Mouse (Mus musculus): ENCODE measurements at regions not wholly inside any gene's neighbourhood (a gene's known extent, or its start where the extent isn't known, plus 50 kb on each side); places are given as distances from the start of the nearest gene placed in this dataset.
"Not testable (repeated sequence)": the region's sequence is repeated elsewhere in the genome, so short reads cannot be mapped to it uniquely, and the experiment has no call there.

DNA sequence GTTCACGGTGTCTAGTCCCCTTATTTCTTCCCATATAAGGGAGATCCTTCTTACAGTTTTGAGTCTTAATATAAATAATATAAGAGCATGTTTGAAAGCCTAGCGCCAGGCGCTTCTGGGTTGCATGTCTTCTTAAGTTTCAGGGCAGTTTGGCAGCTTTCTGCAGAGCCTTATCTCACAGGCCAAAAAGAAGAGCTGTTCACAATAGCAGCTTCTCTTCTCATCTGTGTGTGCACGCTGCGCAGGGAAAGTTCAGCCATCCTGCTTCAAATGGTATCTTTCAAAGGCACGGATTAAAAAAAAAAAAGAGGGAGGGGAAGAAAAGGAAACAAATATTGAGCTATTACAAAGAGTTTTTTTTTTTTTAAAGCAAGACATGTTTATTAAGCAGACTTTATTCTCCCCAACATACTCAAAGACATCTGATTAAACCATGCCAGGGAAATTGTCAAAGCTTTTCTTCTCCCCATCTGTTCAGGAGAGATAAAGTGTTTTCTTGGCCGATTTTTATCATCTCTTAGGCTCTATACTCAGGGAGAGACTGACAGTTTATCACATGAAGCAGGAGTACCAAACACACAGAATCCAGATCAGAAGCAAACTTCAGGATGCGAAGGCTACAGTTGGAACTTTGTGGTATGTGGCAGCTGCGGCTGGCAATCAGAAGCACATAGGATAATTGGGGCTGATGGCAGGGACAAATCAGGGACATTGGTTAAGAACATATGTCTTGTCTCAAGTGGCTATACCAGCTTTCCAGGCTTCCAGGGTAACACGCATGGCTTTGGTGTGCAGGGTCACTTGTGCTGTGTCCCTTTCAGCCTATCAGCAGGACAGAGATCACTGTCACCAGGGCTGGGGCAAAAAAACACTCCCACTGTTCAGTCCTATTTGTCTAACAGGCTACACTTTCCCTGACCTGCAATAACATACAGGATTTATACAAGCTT lies 206.9 kb upstream of the Pfkp start:
- no peak for DNase-seq (ENCODE audit: low spot score in 2 of 2)

DNA sequence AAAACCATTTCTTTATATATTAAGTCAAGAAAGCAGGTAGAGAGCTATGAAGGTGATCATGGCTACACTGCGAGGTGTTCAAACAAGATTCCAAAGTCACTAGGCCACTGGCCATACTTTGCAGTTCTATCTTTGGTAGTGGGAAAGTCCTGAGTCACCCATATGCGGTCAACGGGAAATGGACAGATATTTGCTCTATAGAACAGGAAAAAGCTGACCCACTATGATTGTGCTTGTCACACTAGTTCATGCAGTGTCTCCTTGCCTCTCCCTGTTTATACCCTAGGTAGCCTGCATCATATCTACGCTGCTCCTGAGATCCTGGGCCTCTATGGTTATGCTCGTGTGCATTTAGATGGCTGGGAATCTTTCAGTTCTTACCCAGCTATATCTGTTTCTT lies 188.9 kb upstream of the Pfkp start:
- no peak for DNase-seq (ENCODE audit: low spot score in 2 of 2)

DNA sequence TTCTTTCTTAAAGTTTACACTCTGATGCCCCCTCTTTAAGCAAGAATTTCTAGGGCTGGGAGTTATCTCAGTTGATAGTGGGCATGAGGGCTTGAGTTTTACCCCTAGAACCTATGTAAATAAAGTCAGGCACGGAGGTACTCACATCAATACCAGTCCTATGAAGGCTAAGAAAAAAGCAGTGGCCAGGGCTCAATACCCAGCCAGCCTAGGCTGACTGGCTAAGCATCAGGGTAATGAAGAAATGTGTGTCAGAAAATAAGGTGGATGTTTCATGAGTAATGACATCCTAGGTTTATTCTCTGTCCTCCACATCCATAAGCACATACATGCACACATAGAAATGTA lies 188.5 kb upstream of the Pfkp start:
- DNase-seq (ENCODE audit: low spot score in 2 of 2), result no peak

DNA sequence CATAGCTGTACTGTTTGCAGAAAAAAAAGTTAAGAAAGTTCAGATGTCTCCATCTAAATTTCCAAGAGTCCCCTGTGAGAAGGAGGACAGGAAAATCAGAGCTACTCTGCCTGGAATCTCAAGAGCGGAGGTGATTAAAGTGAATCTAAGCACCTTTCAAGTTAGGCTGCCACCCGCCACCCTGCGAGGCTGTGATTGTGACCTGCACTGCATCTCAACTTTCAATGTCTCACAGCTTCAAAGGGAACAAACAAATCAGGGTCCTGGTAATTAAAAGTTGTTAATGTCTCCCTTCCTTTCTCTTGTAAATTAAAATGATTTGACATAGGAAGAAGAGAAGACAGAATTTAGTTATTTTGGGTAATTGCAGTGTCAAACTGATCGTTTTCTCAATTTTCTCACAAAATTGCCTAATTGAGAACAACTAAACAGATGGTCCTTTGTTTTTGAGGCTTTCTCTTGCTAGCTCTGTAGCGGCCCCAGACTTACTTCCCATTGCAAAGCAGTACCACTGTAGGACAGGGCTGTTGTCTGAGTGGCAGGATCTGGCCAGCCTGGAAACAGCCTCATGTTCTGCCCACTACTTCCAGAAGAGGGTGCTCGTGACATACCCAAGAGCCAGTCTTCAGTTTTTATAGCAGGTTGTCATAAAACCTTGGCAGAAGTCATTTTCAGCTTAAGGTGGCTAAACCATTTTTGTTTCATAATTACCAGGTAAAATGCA lies 187.9 kb upstream of the Pfkp start:
- peak; percentile 27 to 65 for DNase-seq (ENCODE audit: low spot score in 2 of 2)

DNA sequence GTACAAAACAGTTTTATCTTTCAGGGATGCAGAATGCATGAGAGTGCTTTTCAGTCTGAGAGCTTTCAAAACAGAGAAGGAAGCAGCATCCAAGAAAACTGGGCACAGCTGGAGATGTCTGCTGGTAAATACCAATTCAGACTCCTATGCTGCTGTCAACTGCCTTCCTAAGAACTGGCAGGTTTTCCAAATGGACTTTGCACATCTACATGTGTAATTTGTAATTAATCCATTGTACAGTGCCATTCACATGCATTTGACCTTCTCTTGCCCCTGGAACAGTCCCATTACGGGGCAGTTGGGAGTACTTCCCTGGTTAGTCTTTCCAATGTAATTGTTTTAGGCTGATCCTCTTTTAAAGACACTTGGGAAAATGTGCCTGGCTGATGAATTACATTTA lies 181.3 kb upstream of the Pfkp start:
- no peak for DNase-seq (ENCODE audit: low spot score in 2 of 2)

DNA sequence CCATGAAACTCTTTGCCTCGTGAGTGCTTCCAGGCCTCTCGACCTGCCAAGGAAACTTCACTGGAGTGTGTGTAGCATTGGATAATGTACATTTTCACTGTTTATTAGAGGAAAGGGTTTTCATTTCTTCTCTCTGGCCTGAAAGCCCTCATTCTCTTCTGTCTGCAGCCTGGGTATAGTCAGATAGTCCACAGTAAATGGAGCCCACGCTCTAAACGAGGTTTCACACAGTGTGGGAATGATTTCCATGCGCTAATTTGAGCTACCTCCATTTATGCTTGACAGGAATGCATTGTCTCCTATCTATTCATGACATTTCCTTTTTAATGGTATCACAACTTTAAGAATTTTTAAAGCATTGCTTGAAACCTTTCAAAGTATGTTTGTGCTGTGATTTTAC lies 180.8 kb upstream of the Pfkp start:
- DNase-seq (ENCODE audit: low spot score in 2 of 2), result no peak

DNA sequence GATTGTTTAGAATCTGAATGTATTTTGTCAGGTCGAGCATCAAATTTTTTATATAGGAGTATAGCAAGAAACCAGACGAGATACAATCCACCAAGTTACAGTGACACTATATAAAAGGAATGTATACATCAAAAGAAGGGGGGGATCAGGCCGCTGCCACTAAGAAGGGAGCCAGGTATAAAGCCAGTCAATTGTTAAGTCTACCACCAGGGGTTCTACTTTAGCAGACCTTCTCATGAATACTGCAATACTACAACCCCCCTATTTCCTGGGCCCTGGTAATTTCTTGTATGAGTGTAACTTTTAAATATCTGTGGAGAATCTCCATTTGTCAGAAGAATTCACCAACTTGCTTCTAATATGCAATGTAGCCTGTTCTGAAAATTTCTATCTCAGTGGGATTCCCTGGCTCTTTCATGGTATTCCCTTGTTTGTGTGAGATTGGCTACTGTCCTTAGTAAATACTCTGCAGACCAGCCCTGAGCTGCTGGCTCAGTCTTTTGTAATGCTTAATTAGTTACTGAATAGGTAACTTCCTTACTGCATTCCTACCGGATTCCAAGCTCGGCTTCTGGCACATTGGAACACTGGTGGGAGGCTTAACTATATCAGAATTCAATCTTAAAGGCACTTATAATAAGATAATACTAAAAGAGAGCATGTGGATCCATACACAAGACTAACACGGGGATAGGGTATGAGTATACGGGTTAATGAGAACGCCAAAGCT lies 180.2 kb upstream of the Pfkp start:
- DNase-seq (ENCODE audit: low spot score in 2 of 2), result not testable (repeated sequence)

DNA sequence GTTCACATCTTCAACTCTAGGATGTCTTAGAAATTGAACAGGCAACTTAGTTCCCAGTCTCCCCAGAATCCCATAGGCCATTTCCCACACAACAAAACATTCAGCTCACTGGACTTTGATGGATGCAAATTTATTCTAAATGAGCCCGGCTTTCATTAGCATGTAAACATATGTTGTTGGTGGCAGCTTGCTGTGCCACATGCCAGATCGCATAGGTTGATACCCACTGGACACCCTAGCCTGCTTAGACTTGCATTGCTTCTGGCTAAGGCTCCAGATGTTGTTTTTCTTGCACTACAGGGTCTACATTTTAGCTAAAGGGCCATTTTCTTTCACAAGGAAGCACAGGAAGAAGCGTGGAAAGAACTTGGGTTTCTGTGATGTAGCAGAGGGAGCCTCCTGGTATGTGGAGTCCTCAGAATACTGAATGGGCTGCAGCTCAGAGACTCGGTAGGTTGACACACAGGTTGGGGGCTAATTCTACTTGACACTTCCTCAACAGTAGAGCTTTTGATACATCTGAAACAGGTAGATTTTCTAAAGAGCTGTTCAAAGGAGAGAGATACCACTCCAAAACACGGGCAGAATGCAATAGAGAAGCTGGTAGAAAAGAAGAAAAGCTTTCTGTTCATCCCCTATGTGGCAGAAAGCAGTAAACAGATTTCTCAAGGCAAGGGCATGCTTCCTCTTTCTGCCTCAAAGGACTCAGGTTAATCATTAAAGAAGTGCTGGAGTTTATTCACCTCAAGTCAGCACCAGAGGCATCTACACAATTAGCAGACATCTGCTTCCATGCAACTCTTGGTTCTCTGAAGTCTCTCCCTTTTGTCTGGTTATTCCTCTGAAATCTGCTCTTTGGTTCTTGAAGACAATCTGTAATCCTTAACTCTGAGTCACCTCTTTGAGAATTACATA lies 153.9 kb upstream of the Pfkp start:
- no peak for DNase-seq (ENCODE audit: low spot score in 2 of 2)

DNA sequence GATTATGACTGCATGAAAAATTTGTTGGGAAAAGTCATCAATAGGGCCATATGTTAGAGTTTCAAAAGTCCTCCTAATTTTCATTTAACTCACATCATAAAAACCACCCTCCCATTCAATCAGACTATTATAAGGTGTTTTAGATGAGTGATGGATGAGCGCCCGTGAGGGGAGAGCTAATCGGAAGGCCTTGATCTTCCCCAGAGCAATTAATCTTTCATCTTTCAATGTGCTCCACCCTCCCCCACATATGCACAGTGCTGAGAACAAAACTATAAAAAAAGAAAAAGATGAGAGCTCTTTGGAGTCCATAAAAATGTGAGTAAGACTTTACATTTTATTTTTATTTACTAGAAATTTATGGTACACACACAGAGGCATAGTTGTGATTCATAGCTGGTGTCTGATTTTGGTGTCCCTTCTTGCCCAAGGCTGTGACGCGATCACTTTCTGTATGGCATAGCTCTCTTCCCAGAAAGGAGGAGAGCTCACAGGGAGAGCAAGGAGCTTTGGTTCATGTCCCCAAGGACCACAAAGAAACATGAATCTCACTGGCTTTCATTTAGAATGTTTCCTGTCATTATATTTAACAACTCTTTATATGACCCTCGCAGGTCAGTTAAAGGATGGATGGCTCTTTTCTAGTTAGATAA lies 119.5 kb upstream of the Pfkp start:
- no peak for DNase-seq (ENCODE audit: low spot score in 2 of 2)

DNA sequence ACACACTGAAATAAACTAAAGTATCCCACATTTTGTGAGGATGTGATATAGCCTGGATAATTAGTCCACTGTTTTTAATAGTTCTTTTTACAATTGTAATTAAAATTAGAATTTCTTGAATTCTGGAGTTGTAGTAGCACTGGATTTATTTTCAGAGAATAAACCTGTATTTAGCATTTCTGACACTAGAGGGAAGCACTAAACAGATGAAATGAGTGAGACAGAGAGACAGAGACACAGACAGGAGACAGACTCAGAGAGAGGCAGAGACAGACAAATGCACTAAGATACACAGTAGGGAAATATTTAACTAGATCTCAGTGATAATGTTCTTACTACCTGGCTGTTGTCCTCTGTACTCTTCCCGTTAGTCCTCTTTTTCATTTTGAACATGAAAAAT lies 108.6 kb upstream of the Pfkp start:
- no peak for DNase-seq (ENCODE audit: low spot score in 2 of 2)

DNA sequence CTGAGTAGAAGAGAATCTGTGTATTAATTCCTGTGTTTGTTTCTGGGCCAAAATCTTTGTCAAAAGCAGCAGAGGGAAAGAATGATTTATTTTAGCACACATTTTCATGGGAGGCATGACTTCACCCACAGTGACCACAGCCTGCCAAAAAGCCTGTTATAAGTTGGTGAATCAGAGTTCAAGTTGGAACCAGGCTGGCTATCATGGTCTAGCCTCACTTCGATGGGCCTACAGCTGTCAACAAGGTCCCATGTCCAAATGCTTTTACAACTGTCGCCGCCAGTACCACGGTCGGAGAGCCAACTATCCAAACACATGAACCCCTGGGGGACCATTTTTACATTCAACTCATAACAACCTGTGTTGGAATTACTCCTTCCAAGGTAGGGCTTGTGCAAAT lies 103.0 kb upstream of the Pfkp start:
- DNase-seq (ENCODE audit: low spot score in 2 of 2), result no peak

DNA sequence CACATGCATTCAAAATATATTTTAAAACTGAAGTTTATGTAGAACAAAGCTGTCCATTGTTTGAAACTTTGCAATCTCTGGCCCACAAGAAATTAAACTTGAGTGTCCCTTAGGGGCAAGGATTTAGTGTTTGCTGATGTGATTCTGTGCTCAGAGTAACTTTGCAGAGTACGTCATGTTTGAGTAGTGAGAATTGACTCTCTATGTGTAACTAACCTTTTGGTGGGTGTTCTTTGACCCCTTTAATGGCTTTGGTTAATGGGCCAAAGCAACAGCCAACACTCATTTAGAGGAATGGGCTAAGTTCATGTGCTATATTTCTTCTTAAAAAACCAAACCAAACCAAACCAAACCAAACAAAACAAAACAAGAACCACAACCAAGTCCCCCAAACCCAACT lies 102.6 kb upstream of the Pfkp start:
- no peak for DNase-seq (ENCODE audit: low spot score in 2 of 2)

DNA sequence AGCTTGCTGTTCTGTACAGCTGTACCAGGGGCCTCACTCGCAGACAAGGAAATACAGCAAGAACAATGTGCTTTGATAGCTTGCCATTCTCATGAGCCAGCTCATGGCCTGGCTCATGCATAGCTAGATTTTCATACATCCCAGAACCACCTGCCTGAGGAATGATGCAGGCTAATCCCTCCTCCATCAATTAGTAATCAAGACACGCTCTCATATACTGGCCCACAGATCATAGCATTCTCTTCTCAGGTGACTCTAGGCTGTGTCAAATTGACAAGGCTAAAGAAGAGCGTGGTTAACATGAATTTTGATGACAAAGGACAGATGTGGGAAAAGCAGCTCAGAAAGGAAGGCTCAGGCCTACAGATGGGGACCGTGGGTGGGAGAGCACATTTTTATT lies 93.3 kb upstream of the Pfkp start:
- no peak for DNase-seq (ENCODE audit: low spot score in 2 of 2)

DNA sequence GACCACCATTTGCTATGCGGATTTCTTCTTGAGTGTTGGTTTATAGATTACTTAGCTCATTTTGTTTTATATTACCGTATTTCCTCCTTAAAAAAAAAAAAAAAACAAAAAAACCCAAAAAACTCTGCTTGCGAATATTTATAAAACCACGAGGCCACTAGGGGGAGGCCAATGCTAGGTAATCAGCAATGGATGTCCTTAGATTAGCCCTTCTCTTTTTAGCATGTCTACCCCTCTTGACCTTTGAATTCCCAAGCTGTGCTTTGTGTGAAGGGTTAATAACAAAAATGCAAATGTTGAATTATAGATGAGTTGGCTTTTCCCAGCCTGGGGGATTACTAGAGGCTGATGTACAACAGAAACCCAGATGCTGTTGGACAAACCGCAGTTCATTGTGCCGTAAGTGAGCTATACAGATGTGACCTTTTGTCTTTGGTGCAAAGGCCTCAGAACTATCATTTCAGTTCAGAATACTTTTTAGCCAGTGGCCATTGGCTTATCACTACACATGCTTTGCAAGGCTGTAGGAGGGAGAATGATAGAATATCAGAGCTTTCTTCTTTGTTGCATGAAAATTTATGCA lies 88.5 kb upstream of the Pfkp start:
- DNase-seq (ENCODE audit: low spot score in 2 of 2), result no peak

Data from frontal cortex, postnatal 14 days (tissue).